Comparison of ENCODE assay signal across 13 mouse cellular contexts in the genomic region with DNA sequence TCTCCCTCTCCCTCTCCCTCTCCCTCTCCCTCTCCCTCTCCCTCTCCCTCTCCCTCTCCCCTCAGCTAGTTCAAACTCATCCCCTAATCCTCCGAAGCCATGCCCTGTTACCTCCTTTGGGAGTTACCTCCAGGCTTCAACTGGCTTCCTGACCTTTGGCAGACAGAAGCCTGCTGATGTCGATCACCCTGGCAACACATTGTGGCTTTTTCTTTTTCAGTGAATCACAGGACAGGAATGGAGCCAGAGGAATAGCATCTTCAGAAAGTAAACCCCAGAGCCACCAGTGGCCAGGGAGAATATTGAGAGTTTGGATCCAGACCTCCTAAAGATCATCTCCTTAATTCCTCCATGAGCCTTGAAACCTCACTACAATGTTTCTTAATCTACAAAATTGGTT.
"Had no signal": no experiment of that assay in that cellular context is flagged by ENCODE, and none has a peak within 500 bp of the region (broad histone marks: within the 10 kb centered on the region; RNA-seq: fewer than 3 reads in every experiment).

No protein-coding gene starts in this region.

- H3K9me3 ChIP-seq: limb, embryonic 10.5 days; liver, embryonic 15.5 days; neural tube, embryonic 12.5 days had no signal

- H3K4me2 ChIP-seq: liver, embryonic 11.5 days; liver, embryonic 15.5 days; lung, embryonic 14.5 days; neural tube, embryonic 12.5 days had no signal

- DNase-seq: kidney, postnatal 10 days; lung, embryonic 14.5 days; lung, postnatal 10 days; lung, postnatal 4 days; midbrain, embryonic 14.5 days; spleen, adult 18-20 months; thymus, adult 2 months; thymus, postnatal 25 days had no signal

- H3K4me3 ChIP-seq: limb, embryonic 10.5 days; liver, embryonic 15.5 days; midbrain, embryonic 10.5 days; neural tube, embryonic 12.5 days had no signal

- H3K27ac ChIP-seq: limb, embryonic 10.5 days; liver, embryonic 15.5 days; midbrain, embryonic 10.5 days; neural tube, embryonic 12.5 days had no signal

- H3K36me3 ChIP-seq: limb, embryonic 10.5 days; liver, embryonic 15.5 days; midbrain, embryonic 10.5 days; neural tube, embryonic 12.5 days had no signal

- H3K9ac ChIP-seq: liver, embryonic 15.5 days; lung, embryonic 14.5 days; neural tube, embryonic 12.5 days had no signal

- H3K27me3 ChIP-seq: liver, embryonic 15.5 days; neural tube, embryonic 12.5 days had no signal

- H3K4me1 ChIP-seq: limb, embryonic 10.5 days; liver, embryonic 15.5 days; neural tube, embryonic 12.5 days had no signal
